Mouse (Mus musculus): ENCODE results near the gene Steap2. TPM values are rescaled to one million over a fixed set of nuclear protein-coding genes. Genes with fewer than 3 reads are reported as not detected.
A peak's percentile ranks its signal among the peaks of the same experiment; 100 is the strongest.

The Steap2 gene
- total RNA-seq (2021) = 10 to 100 TPM; 34.1 to 53.0 TPM
- polyA plus RNA-seq (2012; rRNA removed) = 16.7 and 24.0 TPM in 2 replicates
- long read RNA-seq, full-length matches to known transcripts = 8 of 15 reads
- long read RNA-seq, partial matches to known transcripts = 2 of 15 reads
- long read RNA-seq, other reads (novel, unspliced or antisense) = 5 of 15 reads

- DNase-seq = peak; percentile 85
These were observed at the start of gene Steap2 for GRCm38 (mm10) chr5:5693956-5694653. Gene Steap2 (minus strand): TSS chr5:5694578.

GRCm38 (mm10) chr5:5734445-5734844, 40.1 kb upstream of the Steap2 start:
- DNase-seq = no peak

GRCm38 (mm10) chr5:5732858-5733257, 38.5 kb upstream of the Steap2 start:
- no peak for DNase-seq

GRCm38 (mm10) chr5:5732208-5732607, 37.8 kb upstream of the Steap2 start:
- no peak for DNase-seq

DNA sequence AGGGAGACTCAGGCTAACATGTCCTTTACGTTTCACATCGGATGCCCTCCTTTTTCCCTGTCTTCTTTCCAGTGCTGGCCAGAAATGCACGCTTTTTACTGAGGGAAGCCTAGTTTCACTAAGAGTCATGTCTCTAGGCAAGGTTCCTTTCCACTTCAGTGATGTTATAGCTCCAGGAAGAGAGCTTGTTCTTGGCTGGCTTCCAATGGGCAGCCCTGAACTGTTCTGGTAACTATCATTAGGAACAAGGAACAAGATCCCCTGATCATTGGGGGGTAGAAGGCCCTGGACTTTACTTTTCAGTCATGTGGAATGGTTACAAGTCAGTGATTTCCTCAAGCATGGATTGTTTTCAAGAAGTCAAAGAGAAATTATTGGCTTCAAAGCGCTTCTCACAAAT, 35.5 kb upstream of the Steap2 start:
- DNase-seq = no peak

- DNase-seq = no peak
These were observed 27.8 kb upstream of the Steap2 start for GRCm38 (mm10) chr5:5722217-5722616.

- no peak for DNase-seq
These were observed 16.7 kb upstream of the Steap2 start for GRCm38 (mm10) chr5:5711032-5711431.

DNA sequence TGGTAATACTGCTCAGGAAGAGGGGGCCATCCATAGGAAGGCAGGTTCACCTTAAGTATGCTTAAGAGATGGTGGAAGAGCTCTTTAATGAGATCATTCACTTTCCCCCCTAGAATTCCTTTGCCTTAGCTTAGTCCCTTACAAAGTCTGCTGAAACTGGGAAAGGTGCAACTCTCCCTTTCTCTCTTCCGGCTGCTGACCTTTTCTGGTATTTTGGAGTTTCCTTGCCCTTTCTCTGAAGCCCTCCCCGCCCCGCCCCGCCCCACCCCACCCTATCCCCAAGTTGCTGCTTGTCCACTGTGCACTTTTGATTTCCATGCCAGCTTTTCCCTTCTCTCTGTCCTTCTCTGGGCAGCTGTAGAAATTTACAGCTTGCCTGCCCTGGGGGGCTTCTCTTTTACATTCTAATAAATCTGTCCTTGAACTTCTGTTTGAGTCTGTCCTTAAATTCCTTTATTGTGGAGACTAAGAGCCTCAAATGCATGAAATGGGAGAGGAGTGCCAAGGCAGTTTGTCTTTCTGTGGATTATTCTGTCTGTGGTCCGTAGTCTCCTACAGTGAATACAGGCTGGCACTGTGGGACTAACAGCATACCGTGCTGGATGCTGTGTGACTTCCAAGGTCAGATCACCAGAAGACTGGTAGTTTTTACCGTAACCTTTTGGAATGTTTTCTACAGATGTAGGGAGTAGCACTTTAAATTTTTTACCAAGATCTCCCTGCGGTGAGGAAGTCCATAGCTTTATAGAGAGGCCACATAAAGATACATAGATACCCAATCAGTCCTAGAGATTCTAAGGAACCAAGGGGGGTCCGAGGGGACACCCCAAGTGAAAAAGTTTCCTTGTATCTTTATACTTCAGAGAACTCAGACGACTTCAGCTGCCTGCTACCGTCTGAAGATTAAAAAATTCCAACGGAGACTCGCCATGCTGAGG, 13.2 kb upstream of the Steap2 start:
- DNase-seq = peak; percentile 45

DNA sequence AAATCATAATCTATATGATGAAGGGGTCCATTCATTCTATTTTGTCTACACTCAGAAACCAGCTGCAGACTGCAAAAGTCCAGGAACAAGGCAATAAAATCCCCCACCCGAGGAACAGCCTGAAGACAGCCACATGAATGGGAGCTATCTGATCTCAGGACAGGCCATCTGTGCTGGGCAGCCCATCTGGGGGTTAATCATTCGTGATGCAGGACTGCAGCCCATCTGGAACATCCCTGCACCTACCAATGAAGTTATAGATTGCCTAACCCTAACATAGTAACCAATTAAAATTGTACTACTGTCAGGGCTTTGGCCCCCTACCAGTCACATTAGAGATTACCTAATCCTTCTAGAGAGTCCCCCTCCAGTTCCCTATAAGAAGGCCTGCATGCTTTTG, 10.6 kb upstream of the Steap2 start:
- no peak for DNase-seq

- DNase-seq = no peak
These were observed 6.0 kb upstream of the Steap2 start for GRCm38 (mm10) chr5:5700386-5700785.

DNA sequence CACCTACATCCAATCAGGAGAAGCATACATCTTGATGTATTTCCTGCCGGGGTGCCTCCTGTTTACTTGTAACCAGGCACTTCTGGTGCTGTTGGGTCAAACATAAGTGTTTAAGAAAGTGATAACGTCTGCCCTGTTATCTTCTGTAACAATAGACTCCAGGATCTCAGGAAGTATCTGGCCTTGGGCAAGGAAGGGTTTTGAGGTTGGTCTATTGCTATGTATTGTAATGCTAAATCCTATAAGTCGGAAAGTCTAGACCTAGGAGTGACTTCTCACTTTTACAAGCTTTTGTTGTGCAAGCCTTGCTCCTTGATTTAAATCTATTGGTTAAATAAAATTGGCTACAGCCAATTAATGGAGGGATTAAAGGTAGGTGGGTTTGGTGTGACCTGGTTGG, 4.5 kb upstream of the Steap2 start:
- no peak for DNase-seq

GRCm38 (mm10) chr5:5695401-5695942, 1.1 kb upstream of the Steap2 start:
- no peak for DNase-seq

DNA sequence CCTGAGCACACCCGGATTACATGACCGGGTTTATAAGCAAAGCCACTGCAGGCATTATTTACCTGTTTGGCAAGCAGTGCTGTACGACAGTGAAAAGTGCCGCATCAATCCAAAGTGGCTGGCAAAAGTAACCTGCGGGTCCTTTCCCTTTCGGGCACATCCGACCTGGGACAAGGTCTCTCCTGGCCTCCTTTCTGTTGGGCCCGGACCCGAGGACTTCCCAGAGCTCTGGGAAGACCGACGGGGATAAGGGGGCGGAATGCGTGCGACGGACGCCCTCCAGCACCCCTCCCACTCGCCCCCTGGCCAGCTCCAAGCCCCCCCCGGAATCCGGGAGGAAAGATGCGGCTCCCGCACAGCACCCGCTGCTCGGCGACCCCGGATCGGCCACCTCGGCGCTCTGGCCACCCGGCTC, 830 bp downstream of the Steap2 start:
- no peak for DNase-seq

DNA sequence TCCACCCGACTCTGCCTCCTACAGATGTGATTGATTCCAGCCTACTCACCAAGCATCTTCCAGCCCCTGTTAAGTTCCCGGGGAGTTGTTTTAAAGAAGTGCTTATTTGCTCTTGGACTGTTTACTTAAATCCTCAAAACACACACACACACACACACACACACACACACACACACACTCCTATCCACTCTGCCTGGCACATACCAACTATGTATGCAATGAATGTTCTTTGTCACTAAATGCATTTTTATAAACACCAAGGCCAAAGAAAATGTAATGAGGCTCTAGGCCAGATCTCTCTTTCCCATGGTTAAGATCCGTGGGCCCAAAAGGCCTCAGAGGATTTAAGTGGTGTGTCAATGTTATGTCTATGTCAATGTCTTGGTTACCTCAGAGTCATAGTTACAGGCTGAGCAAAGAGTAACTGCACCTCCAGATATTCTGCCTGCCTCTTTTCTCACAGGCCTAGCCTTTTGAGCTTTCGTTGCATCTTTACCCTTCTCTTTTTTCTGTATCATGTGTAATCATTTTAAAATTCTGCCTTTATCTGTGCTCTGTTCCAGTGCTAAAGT, 2.1 kb downstream of the Steap2 start:
- no peak for DNase-seq

GRCm38 (mm10) chr5:5688945-5689540, 5.3 kb downstream of the Steap2 start:
- no peak for DNase-seq

DNA sequence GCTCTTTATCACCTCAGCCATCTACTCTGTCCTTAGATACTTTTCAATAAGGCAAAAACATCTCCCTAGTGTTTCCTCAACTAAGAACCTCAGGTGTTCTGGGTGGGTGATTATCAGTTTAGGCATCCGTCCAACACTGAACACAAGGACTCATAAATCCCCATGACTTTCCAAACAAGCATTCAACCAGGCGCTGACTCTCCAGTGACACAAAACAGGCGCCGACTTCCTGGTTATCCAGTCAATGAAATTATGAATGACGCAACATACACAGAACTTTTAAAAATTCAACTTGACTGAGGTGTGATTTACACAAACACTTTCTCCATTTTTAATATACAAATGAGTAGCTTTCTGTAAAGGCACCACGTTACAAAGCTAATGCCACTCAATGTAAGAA, 6.2 kb downstream of the Steap2 start:
- DNase-seq = no peak

DNA sequence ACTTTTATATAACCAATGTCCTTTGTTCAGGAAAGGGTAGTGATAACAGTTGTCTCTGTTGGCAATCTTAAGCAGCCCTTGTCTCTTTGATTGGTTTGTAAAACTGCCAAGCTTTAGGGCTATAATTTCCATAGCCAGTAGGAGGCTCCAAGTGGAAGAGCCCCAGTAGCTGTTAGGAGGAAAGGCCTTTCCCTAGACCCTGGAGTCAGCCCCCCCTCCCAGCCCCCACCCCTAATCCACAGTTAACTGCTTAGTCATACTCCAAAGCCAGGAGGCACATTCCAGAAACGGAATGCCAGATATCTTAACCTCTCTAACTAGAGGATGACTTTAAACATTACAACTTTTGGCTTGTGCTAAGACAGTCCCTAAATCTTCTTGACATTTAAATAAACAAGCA, 7.4 kb downstream of the Steap2 start:
- no peak for DNase-seq

- peak; percentile 67 for DNase-seq
These were observed 9.4 kb downstream of the Steap2 start for GRCm38 (mm10) chr5:5684946-5685345.

DNA sequence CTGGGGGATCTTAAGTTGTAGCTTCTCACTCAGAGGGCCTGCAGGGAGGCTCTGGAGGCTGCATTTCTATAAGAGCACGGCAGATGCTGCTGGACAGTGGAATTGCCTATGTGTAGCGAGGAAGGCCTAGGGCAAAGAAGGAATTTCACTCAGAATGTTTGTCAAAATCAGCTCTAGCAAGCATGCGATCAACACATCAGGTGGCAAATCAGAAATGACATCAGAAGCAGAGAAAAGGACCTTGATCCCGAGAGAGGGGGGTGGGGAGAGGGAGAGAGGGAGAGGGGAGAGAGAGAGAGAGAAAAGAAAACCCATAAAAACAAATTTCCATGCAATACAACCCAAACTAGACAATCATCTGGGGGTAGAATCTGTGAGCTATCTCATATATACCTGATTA, 11.1 kb downstream of the Steap2 start:
- no peak for DNase-seq

DNA sequence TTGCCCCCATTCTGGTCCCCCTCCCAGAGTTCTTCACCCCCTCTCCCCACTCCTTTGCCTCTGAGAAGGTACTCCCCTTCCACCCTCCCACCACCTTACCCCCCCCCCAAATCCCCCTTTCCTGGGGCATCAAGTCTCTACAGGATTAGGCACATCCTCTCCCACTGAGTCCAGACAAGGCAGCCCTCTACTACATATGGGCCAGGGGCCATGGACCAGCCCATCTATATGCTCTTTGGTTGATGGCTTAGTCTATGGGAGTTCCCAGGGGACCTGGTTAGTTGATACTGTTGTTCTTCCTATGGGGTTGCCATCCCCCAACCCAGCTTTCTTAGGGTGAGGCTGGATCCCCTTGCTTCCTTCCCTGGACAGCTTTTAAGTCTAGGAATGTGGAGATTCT, 14.9 kb downstream of the Steap2 start:
- DNase-seq = no peak

DNA sequence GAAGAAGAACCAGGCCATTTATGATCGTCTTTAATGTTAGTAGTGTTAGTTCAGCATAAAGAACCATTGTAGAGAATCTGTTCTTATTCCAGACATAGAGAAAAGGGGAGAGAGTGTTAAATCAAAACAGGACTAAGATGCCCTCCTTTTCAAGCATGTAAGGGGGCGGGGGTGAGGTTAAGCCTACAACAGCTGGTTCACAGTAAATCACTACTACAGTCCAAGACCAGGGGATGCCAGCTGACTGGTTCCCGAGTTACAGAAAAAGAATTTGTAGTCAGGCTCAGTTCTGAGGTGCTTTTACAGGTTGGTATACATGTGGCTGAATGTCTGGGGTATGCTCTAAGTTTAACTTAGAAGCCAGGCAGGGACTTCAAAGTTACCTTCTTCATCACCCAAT, 18.3 kb downstream of the Steap2 start:
- no peak for DNase-seq

GRCm38 (mm10) chr5:5668920-5669319, 25.5 kb downstream of the Steap2 start:
- DNase-seq = peak; percentile 65
